Mouse (Mus musculus): Measurements from ENCODE around the gene Srrm3.

GRCm38 (mm10) chr5:135834769-135835491, 28.2 kb downstream of the Srrm3 start:
- TF ChIP-seq GATA1 (IDR thresholded peaks at IDR 0.05; ENCODE audit: low read length) (no peak), TAL1 (IDR thresholded peaks at IDR 0.05; ENCODE audit: low read length) (no peak)
